23 mouse cellular contexts compared by ENCODE assay signal in genomic region chr15:7119930-7120512, GRCm38 (mm10).
"Had no signal": no experiment of that assay in that cellular context is flagged by ENCODE, and none has a peak within 500 bp of the region (broad histone marks: within the 10 kb centered on the region; RNA-seq: fewer than 3 reads in every experiment).

No protein-coding gene starts in this region.

- H3K4me1 ChIP-seq: heart, embryonic 10.5 days; heart, embryonic 12.5 days; intestine, embryonic 15.5 days; limb, embryonic 10.5 days; limb, embryonic 12.5 days had no signal

- H3K9ac ChIP-seq: heart, embryonic 12.5 days; hindbrain, embryonic 12.5 days; hindbrain, embryonic 14.5 days; intestine, embryonic 15.5 days; limb, embryonic 12.5 days had no signal

- H3K4me3 ChIP-seq: gastrocnemius, adult 2 months; heart, embryonic 10.5 days; heart, embryonic 12.5 days; hindbrain, embryonic 10.5 days; hindbrain, embryonic 12.5 days; intestine, embryonic 15.5 days; layer of hippocampus, adult 2 months; left cerebral cortex, adult 2 months; limb, embryonic 10.5 days; limb, embryonic 12.5 days had no signal

- ATAC-seq: inflammation-experienced regulatory T-cells, adult 6 months; intestine, embryonic 15.5 days; intestine, postnatal 0 days had no signal

- H3K36me3 ChIP-seq: heart, embryonic 10.5 days; heart, embryonic 12.5 days; hindbrain, embryonic 10.5 days; hindbrain, embryonic 12.5 days; intestine, embryonic 15.5 days; limb, embryonic 10.5 days; limb, embryonic 12.5 days had no signal

- H3K27ac ChIP-seq: gastrocnemius, adult 2 months; heart, embryonic 10.5 days; hindbrain, embryonic 10.5 days; hindbrain, embryonic 12.5 days; intestine, embryonic 15.5 days; layer of hippocampus, adult 2 months; left cerebral cortex, adult 2 months; limb, embryonic 10.5 days; limb, embryonic 12.5 days had no signal

- DNase-seq: gastrocnemius, adult 2 months; gastrocnemius, postnatal 10 days; gastrocnemius, postnatal 25 days; heart, adult 18-20 months; heart, postnatal 10 days; heart, postnatal 4 days; kidney, adult 18-20 months; kidney, adult 8-10 months; kidney, postnatal 10 days; kidney, postnatal 25 days; kidney, postnatal 4 days had no signal

- H3K9me3 ChIP-seq: heart, embryonic 10.5 days; heart, embryonic 12.5 days; hindbrain, embryonic 10.5 days; hindbrain, embryonic 12.5 days; intestine, embryonic 15.5 days; limb, embryonic 10.5 days; limb, embryonic 12.5 days had no signal

- H3K4me2 ChIP-seq: heart, embryonic 12.5 days; hindbrain, embryonic 12.5 days; hindbrain, embryonic 14.5 days; intestine, embryonic 15.5 days; limb, embryonic 12.5 days had no signal

- H3K27me3 ChIP-seq: heart, embryonic 12.5 days; intestine, embryonic 15.5 days; limb, embryonic 12.5 days had no signal
